Mouse (Mus musculus) heart, adult 2 months (tissue): ENCODE results near the gene Etnppl. TPM values are rescaled to one million over a fixed set of nuclear protein-coding genes. Genes with fewer than 3 reads are reported as not detected.

Source experiments
- DNase-seq, 2 experiments: peaks; one replicate each; pipeline ENCODE4 v3.0.0; 2021
- H3K27ac ChIP-seq: fragments of 200-600 bp; 2 replicates; pipeline ENCODE4 v1.8.1; 2022
- H3K27me3 ChIP-seq: fragments of 200-500 bp; 2 replicates; pipeline ENCODE4 v1.6.1; 2012; ENCODE audit warnings: mild to moderate bottlenecking, low read length, inconsistent platforms, mixed read lengths; ENCODE audit not compliant: control insufficient read depth, insufficient read depth
- H3K36me3 ChIP-seq: fragments of 200-500 bp; 2 replicates; pipeline ENCODE4 v1.6.1; 2012; ENCODE audit warnings: low read length, inconsistent platforms; ENCODE audit not compliant: control insufficient read depth, insufficient read depth
- H3K4me1 ChIP-seq: fragments of 200-500 bp; 2 replicates; pipeline ENCODE4 v1.6.1; 2011; ENCODE audit warnings: low read length; ENCODE audit not compliant: control insufficient read depth, insufficient read depth
- H3K4me3 ChIP-seq: fragments of 200-600 bp; 2 replicates; pipeline ENCODE4 v1.8.1; 2022
- H3K79me2 ChIP-seq: fragments of 200-500 bp; replicated peaks from 2 replicates; pipeline ENCODE4 v1.6.1; 2012; ENCODE audit warnings: mild to moderate bottlenecking, inconsistent platforms, low read length, moderate library complexity, mixed read lengths; ENCODE audit not compliant: control insufficient read depth, insufficient read depth
- H3K9ac ChIP-seq: fragments of 200-500 bp; 2 replicates; pipeline ENCODE4 v1.6.1; 2012; ENCODE audit warnings: low read depth, mild to moderate bottlenecking, control low read depth, inconsistent platforms, low read length, mixed read lengths
- CTCF ChIP-seq: fragments of 200-600 bp; IDR thresholded peaks from 2 replicates; pipeline ENCODE4 v1.8.1; 2022; ENCODE audit warnings: antibody characterized with exemption, mild to moderate bottlenecking, moderate library complexity
- EP300 ChIP-seq: fragments of 200-500 bp; IDR thresholded peaks from 2 replicates; pipeline ENCODE4 v1.6.1; 2011; ENCODE audit warnings: low read depth, low read length, control low read depth; ENCODE audit not compliant: insufficient read depth
- POLR2A ChIP-seq: fragments of 200-500 bp; IDR thresholded peaks from 2 replicates; pipeline ENCODE4 v1.6.1; 2011; ENCODE audit warnings: mild to moderate bottlenecking, low read depth, low read length, control low read depth; ENCODE audit not compliant: insufficient read depth
- WGBS: fragments of 180-500 bp; shearing (Covaris S2); methylation state at CpG from one replicate; pipeline ENCODE4 v1.1.7; 2018; 5-methylcytosine and 5-hydroxymethylcytosine counted together
- intact Hi-C: fragments of 180-260 bp; cut with DNase I; formaldehyde crosslinking; loops from one replicate; pipeline ENCODE4 v1.15.1; 2025
- polyA plus RNA-seq: library from polyadenylated mRNA; depleted of rRNA; stranded (reverse); fragments of >200 nt; gene quantifications from 2 replicates; pipeline ENCODE4 v1.2.3, GENCODE M21; 2012
- total RNA-seq, 2 experiments: library from RNA; stranded (reverse); gene quantifications; 2 replicates each; pipeline ENCODE4 v1.2.3; 2021

The Etnppl gene
- total and polyA plus RNA-seq, 3 experiments: not detected

DNA sequence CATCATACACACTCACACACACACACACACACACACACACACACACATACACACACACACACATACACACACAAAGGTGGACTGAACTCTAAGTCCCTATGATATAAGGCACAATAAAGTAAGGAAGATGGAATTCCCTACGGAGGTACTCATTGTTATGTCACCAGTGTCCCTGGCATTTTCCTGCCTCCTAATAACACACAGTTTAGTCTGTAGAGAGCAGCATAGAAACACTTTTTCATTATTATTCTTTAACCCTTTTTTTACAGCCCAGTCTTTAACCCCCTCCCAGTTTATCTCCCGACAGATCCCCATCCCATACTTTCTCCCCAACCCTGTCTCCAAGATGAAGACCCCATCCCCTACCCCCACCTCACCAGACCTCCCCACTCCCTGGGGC lies 35.7 kb upstream of the Etnppl start:
- intact Hi-C loops: no loop called here
- H3K4me3 ChIP-seq: no peak overlapping the region
- no peaks in the 10 kb centered on the region for H3K79me2 ChIP-seq
- no peaks in the 10 kb centered on the region for H3K36me3 ChIP-seq
- TF ChIP-seq EP300: no peak
- no peak for TF ChIP-seq CTCF
- no peak for TF ChIP-seq POLR2A
- DNase-seq: no peak
- 73% methylated on average over 2 of the region's 2 CpGs for WGBS
- H3K9ac ChIP-seq: no peak overlapping the region
- H3K27ac ChIP-seq: no peak overlapping the region
- no peaks in the 10 kb centered on the region for H3K4me1 ChIP-seq
- H3K27me3 ChIP-seq: no peaks in the 10 kb centered on the region; the same call in 1 of the 2 replicates

GRCm38 (mm10) chr3:130582903-130583664 lies 34.2 kb upstream of the Etnppl start:
- H3K36me3 ChIP-seq: no peaks in the 10 kb centered on the region
- DNase-seq: no peak
- no peak overlapping the region for H3K27ac ChIP-seq
- no peak overlapping the region for H3K4me3 ChIP-seq
- intact Hi-C loops: no loop called here
- TF ChIP-seq CTCF (no peak), EP300 (no peak)
- 80% methylated on average over 13 of the region's 13 CpGs for WGBS
- no peaks in the 10 kb centered on the region for H3K79me2 ChIP-seq
- H3K4me1 ChIP-seq: no peaks in the 10 kb centered on the region
- no peaks in the 10 kb centered on the region; the same call in 1 of the 2 replicates for H3K27me3 ChIP-seq
- H3K9ac ChIP-seq: no peak overlapping the region

GRCm38 (mm10) chr3:130584007-130584406 lies 33.2 kb upstream of the Etnppl start:
- Histone ChIP-seq H3K27me3 (no peaks in the 10 kb centered on the region; the same call in 1 of the 2 replicates), H3K79me2 (no peaks in the 10 kb centered on the region), H3K27ac (no peak overlapping the region), H3K4me1 (no peaks in the 10 kb centered on the region), H3K4me3 (no peak overlapping the region), H3K9ac (no peak overlapping the region), H3K36me3 (no peaks in the 10 kb centered on the region)
- DNase-seq: no peak
- intact Hi-C loops: no loop called here
- 77% methylated on average over 7 of the region's 7 CpGs for WGBS
- TF ChIP-seq POLR2A: no peak
- TF ChIP-seq CTCF: no peak
- no peak for TF ChIP-seq EP300

DNA sequence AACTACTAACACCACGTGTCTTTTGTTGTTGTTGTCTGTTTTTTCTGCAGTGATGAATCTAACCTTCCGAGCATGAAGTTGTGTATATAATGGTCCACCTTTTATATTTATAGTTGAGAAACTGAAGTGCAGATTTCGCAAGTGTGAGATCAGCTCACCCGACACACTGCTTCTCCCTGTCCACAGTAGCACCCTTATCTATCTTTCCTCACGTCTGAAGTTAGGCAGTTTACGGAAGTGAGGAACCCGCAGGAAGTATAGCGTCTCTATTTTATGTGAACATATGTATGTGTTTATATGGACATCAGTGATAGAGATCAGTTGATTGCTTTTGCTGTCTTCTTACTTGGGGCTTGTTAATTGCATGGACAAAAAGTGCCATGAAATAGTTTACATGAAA lies 22.2 kb upstream of the Etnppl start:
- no peaks in the 10 kb centered on the region for H3K4me1 ChIP-seq
- no peaks in the 10 kb centered on the region for H3K36me3 ChIP-seq
- no peak overlapping the region for H3K4me3 ChIP-seq
- no peak for DNase-seq
- H3K27me3 ChIP-seq: no peaks in the 10 kb centered on the region
- TF ChIP-seq POLR2A (no peak), CTCF (no peak), EP300 (no peak)
- no peak overlapping the region for H3K27ac ChIP-seq
- H3K79me2 ChIP-seq: no peaks in the 10 kb centered on the region
- 33% methylated on average over 8 of the region's 8 CpGs for WGBS
- H3K9ac ChIP-seq: no peak overlapping the region
- intact Hi-C loops: no loop called here

DNA sequence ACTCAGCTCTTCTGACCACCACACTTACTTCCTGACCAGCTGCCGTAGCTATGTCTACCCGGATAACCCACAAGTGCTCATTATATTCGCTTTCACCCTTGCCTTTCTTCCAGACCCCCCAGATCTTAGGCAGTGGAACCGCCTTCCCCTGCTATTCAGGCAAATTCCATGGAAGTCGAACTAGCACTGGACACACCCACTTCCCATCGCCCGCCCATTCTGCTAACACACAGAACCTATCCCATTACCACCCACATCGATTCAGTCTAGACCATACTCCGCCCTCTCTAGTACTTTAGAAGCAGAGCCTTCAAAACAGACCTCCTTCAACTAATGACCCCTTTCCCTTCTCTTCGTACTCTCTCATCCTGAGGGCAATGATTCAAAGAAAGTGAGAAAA lies 15.8 kb upstream of the Etnppl start:
- Histone ChIP-seq H3K4me1 (no peaks in the 10 kb centered on the region), H3K4me3 (no peak overlapping the region), H3K9ac (no peak overlapping the region), H3K27ac (no peak overlapping the region), H3K79me2 (no peaks in the 10 kb centered on the region), H3K36me3 (no peaks in the 10 kb centered on the region), H3K27me3 (no peaks in the 10 kb centered on the region)
- WGBS: 64% methylated on average over 10 of the region's 10 CpGs
- DNase-seq: no peak
- intact Hi-C loops: no loop called here
- TF ChIP-seq POLR2A (no peak), EP300 (no peak), CTCF (no peak)

- 85% methylated on average over 2 of the region's 2 CpGs for WGBS
- Histone ChIP-seq H3K4me1 (no peaks in the 10 kb centered on the region), H3K27ac (no peak overlapping the region), H3K79me2 (no peaks in the 10 kb centered on the region), H3K27me3 (no peaks in the 10 kb centered on the region), H3K36me3 (no peaks in the 10 kb centered on the region), H3K4me3 (no peak overlapping the region), H3K9ac (no peak overlapping the region)
- intact Hi-C loops: loop anchor here (5.0 kb wide), 1 partner anchor 79 kb away; no protein-coding TSS in a partner anchor
- TF ChIP-seq EP300 (no peak), CTCF (peak; percentile 54)
- DNase-seq: no peak
Measured at GRCm38 (mm10) chr3:130607924-130608323, 9.3 kb upstream of the Etnppl start.
